Mouse (Mus musculus): Measurements from ENCODE around the gene Gan.

DNA sequence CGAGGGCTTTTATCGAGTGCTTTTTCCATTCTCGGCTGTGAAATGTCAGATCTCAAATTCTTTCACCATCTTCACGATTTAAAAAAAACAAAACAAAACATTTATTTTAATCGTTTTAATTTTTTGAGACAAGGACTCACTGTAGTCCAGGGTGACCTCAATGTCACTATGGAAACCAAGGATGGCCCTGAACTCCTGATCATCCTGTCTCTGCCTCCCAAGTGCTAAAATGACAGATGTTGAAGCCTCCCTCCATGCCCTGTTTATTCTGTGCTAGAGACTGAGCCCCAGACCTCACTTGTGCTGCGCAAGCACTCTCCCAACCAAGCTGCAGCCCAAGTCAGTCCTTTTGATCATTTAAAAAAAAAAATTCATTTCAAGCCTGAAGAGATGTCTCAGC lies 84.4 kb downstream of the Gan start:
- TF ChIP-seq FLI1 (IDR thresholded peaks at IDR 0.05; ENCODE audit: low read length) (no peak), GATA1 (IDR thresholded peaks at IDR 0.05; ENCODE audit: borderline replicate concordance, low read length) (no peak)
